Mouse (Mus musculus): ENCODE results near the gene Tmem208. TPM values are rescaled to one million over a fixed set of nuclear protein-coding genes. Genes with fewer than 3 reads are reported as not detected.

Tmem208 gene
- 17.8 TPM for polyA plus RNA-seq (2014; fragmentation: Illumina TruSeq; extraction: RNeasy Lipid Tissue Mini Kit (QIAGEN cat#74804); ENCODE audit: low read depth, low replicate concordance)

GRCm38 (mm10) chr8:105326141-105326672, at the start of gene Tmem208, which contains the start of gene Lrrc29:
Gene Tmem208, plus strand, starts transcription at chr8:105326354.
Gene Lrrc29, minus strand, starts transcription at chr8:105326278.

DNA sequence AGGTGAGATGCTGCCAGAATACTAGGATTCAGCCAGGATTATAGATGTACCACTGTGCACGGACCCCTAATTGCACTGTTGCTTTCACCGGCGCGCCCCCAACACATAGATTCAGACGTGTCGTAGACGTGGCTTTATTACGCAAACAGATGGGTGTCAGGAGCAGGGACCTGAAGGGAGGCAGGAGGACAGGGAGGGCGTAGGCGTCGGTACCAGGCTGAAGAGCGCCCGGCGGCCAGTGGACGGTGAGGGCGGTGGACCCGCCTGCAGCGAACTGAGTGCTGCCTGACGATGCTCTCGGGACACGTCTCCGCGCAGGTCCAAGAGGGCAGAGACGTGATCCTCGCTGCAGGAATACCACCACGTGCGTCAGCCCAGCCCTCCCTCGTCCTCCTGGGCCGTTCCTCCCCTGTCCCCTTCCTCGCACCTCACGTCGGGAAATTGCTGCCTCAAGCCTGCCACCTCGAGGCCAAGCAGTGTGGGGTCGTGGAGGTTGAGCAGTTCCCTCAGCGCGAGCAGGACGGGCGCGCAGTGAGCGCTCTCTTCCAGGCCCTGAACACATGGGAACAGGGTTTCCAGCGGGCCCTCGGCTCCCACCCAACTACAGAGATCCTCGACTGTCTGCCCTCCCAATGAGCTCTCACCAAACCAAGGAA, 36.2 kb upstream of the Tmem208 start, which contains the start of gene 4931428F04Rik:
Gene 4931428F04Rik, minus strand, starts transcription at position 60 of the 656 bp plus-strand sequence.

DNA sequence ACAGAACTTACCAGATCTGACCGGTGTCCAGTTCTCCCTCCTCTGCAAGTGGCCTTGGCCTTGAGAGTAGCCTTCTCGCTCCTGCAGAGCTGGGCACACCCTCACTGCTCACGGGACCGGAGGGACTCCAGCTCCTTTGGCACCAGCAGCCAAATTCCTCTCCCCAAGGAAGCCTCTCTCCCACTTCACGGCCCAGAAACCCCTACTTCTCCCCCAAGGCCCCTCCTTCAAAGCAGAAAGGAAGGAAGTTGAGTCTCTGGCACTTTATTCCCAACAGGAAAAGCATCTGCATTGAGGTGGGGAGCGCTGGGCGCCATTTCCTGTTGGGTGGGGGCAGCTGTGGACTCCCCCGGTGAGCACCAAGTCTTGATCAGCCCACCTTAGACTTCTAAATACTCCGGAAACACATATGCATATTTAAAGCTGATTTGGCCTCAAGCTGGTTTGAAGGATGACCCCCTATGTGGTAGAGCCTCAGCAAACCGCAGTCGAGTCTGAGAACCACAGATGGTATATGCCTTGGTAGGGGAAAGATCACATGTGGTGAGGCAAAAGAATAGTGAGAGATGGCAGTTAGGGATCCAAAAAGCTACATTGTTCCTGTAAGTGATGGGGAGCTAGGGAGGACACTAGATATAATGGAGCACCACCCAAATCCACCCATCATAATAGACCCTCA, 30.1 kb upstream of the Tmem208 start, which contains the start of gene Exoc3l:
Gene Exoc3l, minus strand, starts transcription at position 207 of the 679 bp plus-strand sequence.

GRCm38 (mm10) chr8:105297511-105298192, 28.5 kb upstream of the Tmem208 start, which contains the start of gene E2f4:
Gene E2f4, plus strand, starts transcription at chr8:105297663.

DNA sequence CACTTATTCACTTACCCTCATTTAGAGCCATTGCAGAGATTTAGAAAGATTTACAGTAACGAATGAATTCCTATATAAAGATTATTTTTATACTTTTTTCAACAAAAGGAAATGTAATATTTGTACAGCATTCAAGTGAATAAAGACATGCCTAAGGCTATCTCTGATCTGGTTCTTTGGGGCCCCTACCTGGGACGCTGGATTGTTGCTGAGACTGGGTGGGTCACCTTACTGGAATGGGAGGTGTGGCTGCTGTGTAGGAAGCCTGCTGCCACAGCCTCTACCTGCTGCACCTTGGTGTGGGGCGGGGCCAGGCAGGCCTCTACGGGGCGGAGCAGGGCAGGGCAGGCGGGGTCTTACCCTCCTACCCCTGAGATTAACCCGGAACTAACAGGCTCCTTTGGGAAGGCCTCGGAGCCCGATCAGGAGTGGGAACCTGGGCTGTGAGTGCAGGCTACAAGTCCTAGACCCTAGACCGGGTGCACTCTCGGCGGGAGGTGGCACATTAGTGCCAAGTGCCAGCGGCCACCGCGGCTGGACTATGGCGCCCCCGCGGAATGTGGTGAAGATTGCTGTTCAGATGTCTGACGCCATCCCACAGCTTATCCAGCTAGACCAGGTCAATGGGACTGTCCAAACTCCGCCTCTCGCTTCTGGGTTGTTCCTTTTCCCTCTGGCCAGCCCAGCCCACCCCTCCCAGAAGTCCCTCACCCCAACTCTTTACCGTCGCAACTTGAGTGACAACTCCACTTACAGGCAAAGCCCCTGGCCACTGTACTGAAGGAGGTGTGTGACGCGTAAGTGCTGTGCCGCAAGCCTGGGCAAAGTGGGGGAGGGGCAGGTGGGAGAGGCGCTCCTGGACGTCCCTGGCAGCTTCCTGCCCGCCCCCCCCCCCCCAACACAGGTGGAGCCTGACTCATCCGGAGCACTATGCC, 20.7 kb upstream of the Tmem208 start, which contains the start of gene Elmo3:
Gene Elmo3, plus strand, starts transcription at position 391 of the 935 bp plus-strand sequence.

DNA sequence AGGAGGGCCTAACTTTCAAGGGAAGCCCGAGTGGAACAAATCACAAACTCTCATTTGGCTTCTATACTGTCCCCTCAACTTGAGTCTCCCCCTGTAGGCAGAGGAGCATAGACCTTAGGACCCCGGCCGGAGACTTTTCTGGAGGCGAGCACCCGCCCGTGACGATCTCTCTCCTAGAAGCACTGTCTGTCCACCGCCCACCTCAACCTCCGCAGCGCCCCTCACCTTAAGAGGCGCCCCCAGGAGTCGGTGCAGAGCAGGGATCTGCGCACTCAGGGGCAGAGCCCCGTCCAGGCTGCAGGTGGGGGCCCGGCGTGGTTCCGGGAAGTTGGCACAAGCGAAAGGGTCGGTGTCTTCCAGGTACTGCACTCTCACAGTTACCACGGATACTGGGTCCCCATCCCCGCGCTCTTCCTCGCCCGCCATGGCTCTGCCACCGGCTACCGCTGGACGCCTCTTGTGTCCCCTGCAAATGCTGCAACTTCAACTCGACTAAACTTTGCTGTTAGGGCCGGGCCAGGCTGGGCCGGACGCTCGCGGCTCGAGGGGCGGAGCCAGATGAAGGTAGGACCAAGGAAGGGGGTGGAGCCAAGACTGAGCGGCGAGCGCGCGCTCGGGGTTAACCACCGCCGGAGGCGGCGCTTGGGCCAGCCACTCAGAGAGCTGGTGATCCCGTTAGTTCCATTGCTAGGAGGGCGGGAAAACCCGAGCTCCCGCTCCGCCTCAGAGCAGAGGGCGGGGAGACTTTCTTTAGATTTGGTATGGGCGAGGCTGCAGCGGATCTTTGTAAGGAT, 21.5 kb downstream of the Tmem208 start, which contains the start of gene Fhod1:
Gene Fhod1, minus strand, starts transcription at position 526 of the 794 bp plus-strand sequence.

GRCm38 (mm10) chr8:105348450-105349095, 22.4 kb downstream of the Tmem208 start, which contains the start of gene Slc9a5:
Gene Slc9a5, plus strand, starts transcription at chr8:105348843.

GRCm38 (mm10) chr8:105373032-105373431, 46.9 kb downstream of the Tmem208 start, which contains the start of gene Plekhg4:
Gene Plekhg4, plus strand, starts transcription at chr8:105373274.

Other genes with a start within 250 kb of the Tmem208 start
- gene Ces3b, start 242.6 kb upstream of the Tmem208 start, polyA plus RNA-seq (2014; fragmentation: Illumina TruSeq; extraction: RNeasy Lipid Tissue Mini Kit (QIAGEN cat#74804); ENCODE audit: low read depth, low replicate concordance): 265 TPM
- gene Ces4a, start 194.6 kb upstream of the Tmem208 start, polyA plus RNA-seq (2014; fragmentation: Illumina TruSeq; extraction: RNeasy Lipid Tissue Mini Kit (QIAGEN cat#74804); ENCODE audit: low read depth, low replicate concordance): 0.56 TPM
- 31.0 TPM for gene Cbfb, start 155.7 kb upstream of the Tmem208 start, polyA plus RNA-seq (2014; fragmentation: Illumina TruSeq; extraction: RNeasy Lipid Tissue Mini Kit (QIAGEN cat#74804); ENCODE audit: low read depth, low replicate concordance)
- 44.6 TPM for gene D230025D16Rik, start 101.2 kb upstream of the Tmem208 start, polyA plus RNA-seq (2014; fragmentation: Illumina TruSeq; extraction: RNeasy Lipid Tissue Mini Kit (QIAGEN cat#74804); ENCODE audit: low read depth, low replicate concordance)
- not detected for gene B3gnt9, start 71.2 kb upstream of the Tmem208 start, polyA plus RNA-seq (2014; fragmentation: Illumina TruSeq; extraction: RNeasy Lipid Tissue Mini Kit (QIAGEN cat#74804); ENCODE audit: low read depth, low replicate concordance)
- 0.82 TPM for gene Tradd, start 61.7 kb upstream of the Tmem208 start, polyA plus RNA-seq (2014; fragmentation: Illumina TruSeq; extraction: RNeasy Lipid Tissue Mini Kit (QIAGEN cat#74804); ENCODE audit: low read depth, low replicate concordance)
- gene Fbxl8, start 61.7 kb upstream of the Tmem208 start, polyA plus RNA-seq (2014; fragmentation: Illumina TruSeq; extraction: RNeasy Lipid Tissue Mini Kit (QIAGEN cat#74804); ENCODE audit: low read depth, low replicate concordance): 0.21 TPM
- gene Hsf4, start 56.6 kb upstream of the Tmem208 start, polyA plus RNA-seq (2014; fragmentation: Illumina TruSeq; extraction: RNeasy Lipid Tissue Mini Kit (QIAGEN cat#74804); ENCODE audit: low read depth, low replicate concordance): not detected
- 0.24 TPM for gene Nol3, start 50.2 kb upstream of the Tmem208 start, polyA plus RNA-seq (2014; fragmentation: Illumina TruSeq; extraction: RNeasy Lipid Tissue Mini Kit (QIAGEN cat#74804); ENCODE audit: low read depth, low replicate concordance)
- 0.21 TPM for gene 4931428F04Rik, start 36.5 kb upstream of the Tmem208 start, polyA plus RNA-seq (2014; fragmentation: Illumina TruSeq; extraction: RNeasy Lipid Tissue Mini Kit (QIAGEN cat#74804); ENCODE audit: low read depth, low replicate concordance)
- gene Exoc3l, start 30.3 kb upstream of the Tmem208 start, polyA plus RNA-seq (2014; fragmentation: Illumina TruSeq; extraction: RNeasy Lipid Tissue Mini Kit (QIAGEN cat#74804); ENCODE audit: low read depth, low replicate concordance): not detected
- 4.1 TPM for gene E2f4, start 28.7 kb upstream of the Tmem208 start, polyA plus RNA-seq (2014; fragmentation: Illumina TruSeq; extraction: RNeasy Lipid Tissue Mini Kit (QIAGEN cat#74804); ENCODE audit: low read depth, low replicate concordance)
- gene Elmo3, start 20.8 kb upstream of the Tmem208 start, polyA plus RNA-seq (2014; fragmentation: Illumina TruSeq; extraction: RNeasy Lipid Tissue Mini Kit (QIAGEN cat#74804); ENCODE audit: low read depth, low replicate concordance): 3.2 TPM
- gene Lrrc29, start 76 bp upstream of the Tmem208 start, polyA plus RNA-seq (2014; fragmentation: Illumina TruSeq; extraction: RNeasy Lipid Tissue Mini Kit (QIAGEN cat#74804); ENCODE audit: low read depth, low replicate concordance): 0.24 TPM
- 0.13 TPM for gene Fhod1, start 21.6 kb downstream of the Tmem208 start, polyA plus RNA-seq (2014; fragmentation: Illumina TruSeq; extraction: RNeasy Lipid Tissue Mini Kit (QIAGEN cat#74804); ENCODE audit: low read depth, low replicate concordance)
- gene Slc9a5, start 22.5 kb downstream of the Tmem208 start, polyA plus RNA-seq (2014; fragmentation: Illumina TruSeq; extraction: RNeasy Lipid Tissue Mini Kit (QIAGEN cat#74804); ENCODE audit: low read depth, low replicate concordance): not detected
- gene Plekhg4, start 46.9 kb downstream of the Tmem208 start, polyA plus RNA-seq (2014; fragmentation: Illumina TruSeq; extraction: RNeasy Lipid Tissue Mini Kit (QIAGEN cat#74804); ENCODE audit: low read depth, low replicate concordance): not detected
- not detected for gene Kctd19, start 87.1 kb downstream of the Tmem208 start, polyA plus RNA-seq (2014; fragmentation: Illumina TruSeq; extraction: RNeasy Lipid Tissue Mini Kit (QIAGEN cat#74804); ENCODE audit: low read depth, low replicate concordance)
- gene Lrrc36, start 87.2 kb downstream of the Tmem208 start, polyA plus RNA-seq (2014; fragmentation: Illumina TruSeq; extraction: RNeasy Lipid Tissue Mini Kit (QIAGEN cat#74804); ENCODE audit: low read depth, low replicate concordance): not detected
- not detected for gene Tppp3, start 145.2 kb downstream of the Tmem208 start, polyA plus RNA-seq (2014; fragmentation: Illumina TruSeq; extraction: RNeasy Lipid Tissue Mini Kit (QIAGEN cat#74804); ENCODE audit: low read depth, low replicate concordance)
- gene Zdhhc1, start 170.5 kb downstream of the Tmem208 start, polyA plus RNA-seq (2014; fragmentation: Illumina TruSeq; extraction: RNeasy Lipid Tissue Mini Kit (QIAGEN cat#74804); ENCODE audit: low read depth, low replicate concordance): 0.29 TPM
- gene Hsd11b2, start 192.4 kb downstream of the Tmem208 start, polyA plus RNA-seq (2014; fragmentation: Illumina TruSeq; extraction: RNeasy Lipid Tissue Mini Kit (QIAGEN cat#74804); ENCODE audit: low read depth, low replicate concordance): not detected
- 22.2 TPM for gene Atp6v0d1, start 239.7 kb downstream of the Tmem208 start, polyA plus RNA-seq (2014; fragmentation: Illumina TruSeq; extraction: RNeasy Lipid Tissue Mini Kit (QIAGEN cat#74804); ENCODE audit: low read depth, low replicate concordance)